Mouse (Mus musculus): ENCODE data around the gene Gm867. TPM values are rescaled to one million over a fixed set of nuclear protein-coding genes. Genes with fewer than 3 reads are reported as not detected.
A peak's percentile ranks its signal among the peaks of the same experiment; 100 is the strongest.

Gm867 gene
- total RNA-seq (2021): not detected
- long read RNA-seq, experiment 1: 0 reads
- long read RNA-seq, experiment 2, partial matches to known transcripts: 0 of 1 reads
- long read RNA-seq, experiment 2, other reads (novel, unspliced or antisense): 1 of 1 reads

DNA sequence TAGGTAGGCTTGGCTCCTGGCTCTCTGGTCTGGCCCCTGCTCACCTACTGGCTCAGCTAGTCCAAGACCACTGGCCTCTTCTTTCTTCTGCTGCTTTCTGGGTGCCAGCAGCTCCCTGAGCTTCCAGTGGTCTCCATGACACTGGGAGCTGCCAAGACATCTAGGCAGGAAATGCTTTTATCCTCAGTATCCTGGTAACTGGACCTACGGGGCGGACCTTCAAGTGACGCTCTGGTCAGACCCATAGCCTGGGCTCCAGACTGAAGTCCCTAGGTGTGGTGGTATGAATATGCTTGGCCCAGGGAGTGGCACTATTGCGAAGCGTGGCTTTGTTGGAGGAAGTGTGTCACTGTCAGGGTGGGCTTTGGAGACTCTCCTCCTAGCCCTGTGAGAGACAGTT, at the start of gene Gm867:
TSS of gene Gm867 (minus strand) at position 153 of the 400 bp plus-strand sequence.
- intact Hi-C loops (cut with DNase I): no loop called here

DNA sequence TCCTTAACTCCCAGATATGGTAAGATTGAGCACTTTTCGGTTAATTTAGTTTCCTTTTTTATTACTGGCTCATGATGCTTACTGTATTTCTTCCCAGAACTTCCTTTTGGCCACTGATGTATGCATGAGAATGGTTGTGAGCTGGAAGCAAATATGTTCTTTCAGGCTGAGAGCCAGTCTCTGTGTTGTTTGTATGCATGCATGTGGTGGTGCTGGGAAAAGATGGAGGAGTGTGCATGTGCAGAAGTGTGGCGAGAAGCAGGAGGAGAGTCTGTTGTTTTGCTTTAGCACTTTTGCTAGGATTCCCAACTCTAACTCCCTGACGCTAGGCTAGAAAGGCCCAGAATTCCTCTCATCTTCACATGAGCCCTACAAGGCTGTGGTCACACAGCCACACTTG, 39.0 kb upstream of the Gm867 start:
- TF ChIP-seq CTCF (IDR thresholded peaks at IDR 0.05): no peak
- Histone ChIP-seq H3K4me3 (no peak overlapping the region), H3K27ac (no peak overlapping the region)
- no peak for DNase-seq
- intact Hi-C loops (cut with DNase I): no loop called here

More for the DNA sequence above, at the start of gene Gm867:
- Histone ChIP-seq H3K27ac (no peak within 1 kb of the TSS; the same call in 1 of the 2 replicates), H3K4me3 (no peak within 1 kb of the TSS)
- no peak for TF ChIP-seq CTCF (IDR thresholded peaks at IDR 0.05)
- DNase-seq: no peak

DNA sequence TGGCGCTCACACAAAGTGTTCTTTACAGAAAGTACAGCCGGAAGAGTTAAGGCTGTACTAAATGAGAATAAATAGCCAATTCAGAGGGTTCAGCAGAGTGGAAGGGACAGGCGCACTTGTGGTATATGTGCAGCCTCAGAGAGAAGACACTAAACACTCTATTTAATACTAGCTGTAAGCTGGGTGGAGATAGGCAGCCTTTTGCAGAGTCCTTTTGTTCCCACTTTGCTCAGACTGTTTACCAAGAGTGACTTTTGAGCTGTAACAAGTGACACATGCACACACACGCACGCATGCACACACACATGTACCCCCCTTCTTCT, 38.3 kb upstream of the Gm867 start:
- intact Hi-C loops (cut with DNase I): no loop called here
- DNase-seq: no peak
- no peak overlapping the region for H3K4me3 ChIP-seq
- H3K27ac ChIP-seq: no peak overlapping the region
- TF ChIP-seq CTCF (IDR thresholded peaks at IDR 0.05): no peak

- intact Hi-C loops (cut with DNase I): no loop called here
- no peak overlapping the region for H3K27ac ChIP-seq
- TF ChIP-seq CTCF (IDR thresholded peaks at IDR 0.05): no peak
- DNase-seq: no peak
- H3K4me3 ChIP-seq: no peak overlapping the region
These were observed 37.8 kb upstream of the Gm867 start for GRCm38 (mm10) chr10:75978119-75978834.

GRCm38 (mm10) chr10:75975216-75975615, 34.7 kb upstream of the Gm867 start:
- no peak for DNase-seq
- H3K27ac ChIP-seq: no peak overlapping the region
- peak; percentile 62 for TF ChIP-seq CTCF (IDR thresholded peaks at IDR 0.05)
- intact Hi-C loops (cut with DNase I): no loop called here
- H3K4me3 ChIP-seq: no peak overlapping the region

GRCm38 (mm10) chr10:75973846-75974245, 33.4 kb upstream of the Gm867 start:
- TF ChIP-seq CTCF (IDR thresholded peaks at IDR 0.05): no peak
- DNase-seq: no peak
- Histone ChIP-seq H3K27ac (no peak overlapping the region), H3K4me3 (no peak overlapping the region)
- intact Hi-C loops (cut with DNase I): no loop called here

- DNase-seq: no peak
- H3K4me3 ChIP-seq: no peak within 1 kb of the TSS
- TF ChIP-seq CTCF (IDR thresholded peaks at IDR 0.05): no peak
- intact Hi-C loops (cut with DNase I): loop anchor here (5.0 to 10.0 kb wide), 3 partner anchors 192 to 370 kb away; partner anchors contain the start of genes Cabin1 and Ggt5
- no peak within 1 kb of the TSS for H3K27ac ChIP-seq
These were observed 13.9 kb upstream of the Gm867 start, which contains the start of gene Gm5134 for GRCm38 (mm10) chr10:75954381-75954811. Gene Gm5134, plus strand, starts transcription at chr10:75954514.

- Histone ChIP-seq H3K27ac (peak overlapping the region; percentile 61), H3K4me3 (peak overlapping the region; percentile 68)
- TF ChIP-seq CTCF (IDR thresholded peaks at IDR 0.05): peak; percentile 75
- no peak for DNase-seq
- intact Hi-C loops (cut with DNase I): loop anchor here (1.0 to 10.0 kb wide), 5 partner anchors 54 to 367 kb away; partner anchors contain the start of genes Cabin1 and Ggt5
These were observed 11.1 kb upstream of the Gm867 start for GRCm38 (mm10) chr10:75951424-75952050.

- peak; percentile 38 for DNase-seq
- no peak overlapping the region for H3K27ac ChIP-seq
- no peak for TF ChIP-seq CTCF (IDR thresholded peaks at IDR 0.05)
- intact Hi-C loops (cut with DNase I): loop anchor here (1.0 to 10.0 kb wide), 5 partner anchors 54 to 366 kb away; partner anchors contain the start of genes Cabin1 and Ggt5
- H3K4me3 ChIP-seq: peak overlapping the region; percentile 68
These were observed 10.3 kb upstream of the Gm867 start for GRCm38 (mm10) chr10:75950791-75951210.

- intact Hi-C loops (cut with DNase I): loop anchor here (5.0 to 10.0 kb wide), 3 partner anchors 187 to 365 kb away; partner anchors contain the start of genes Cabin1 and Ggt5
- no peak for TF ChIP-seq CTCF (IDR thresholded peaks at IDR 0.05)
- Histone ChIP-seq H3K4me3 (no peak overlapping the region), H3K27ac (no peak overlapping the region)
- DNase-seq: no peak
These were observed 8.9 kb upstream of the Gm867 start for GRCm38 (mm10) chr10:75949053-75950045.

- no peak overlapping the region for H3K4me3 ChIP-seq
- intact Hi-C loops (cut with DNase I): no loop called here
- TF ChIP-seq CTCF (IDR thresholded peaks at IDR 0.05): no peak
- no peak overlapping the region for H3K27ac ChIP-seq
- DNase-seq: no peak
These were observed 7.6 kb upstream of the Gm867 start for GRCm38 (mm10) chr10:75948079-75948478.

GRCm38 (mm10) chr10:75945896-75946295, 5.4 kb upstream of the Gm867 start:
- intact Hi-C loops (cut with DNase I): no loop called here
- no peak overlapping the region for H3K27ac ChIP-seq
- no peak for DNase-seq
- H3K4me3 ChIP-seq: no peak overlapping the region
- no peak for TF ChIP-seq CTCF (IDR thresholded peaks at IDR 0.05)

All from gastrocnemius, adult 2 months (tissue).